Mouse (Mus musculus) E14TG2a.4 (cell line): Measurements from ENCODE around the gene Ube2u.
A peak's percentile ranks its signal among the peaks of the same experiment; 100 is the strongest.

Experiments used
- H3K27me3 ChIP-seq: 2 replicates; pipeline ENCODE4 v1.6.1; 2014; ENCODE audit warnings: low read length, control low read depth; ENCODE audit not compliant: insufficient read depth
- H3K36me3 ChIP-seq: 2 replicates; pipeline ENCODE4 v1.6.1; 2014; ENCODE audit warnings: low read length, control low read depth; ENCODE audit not compliant: insufficient read depth
- H3K4me1 ChIP-seq: replicated peaks from 2 replicates; pipeline ENCODE4 v1.6.1; 2014; ENCODE audit warnings: low read depth, low read length, control low read depth
- H3K4me3 ChIP-seq: replicated peaks from 2 replicates; pipeline ENCODE4 v1.5.1; 2014; ENCODE audit warnings: mild to moderate bottlenecking, low read length
- H3K9me3 ChIP-seq: 2 replicates; pipeline ENCODE4 v1.6.1; 2014; ENCODE audit warnings: low read length, control low read depth
- CTCF ChIP-seq: conservative IDR thresholded peaks from 2 replicates; pipeline ENCODE4 v1.5.1; 2014; ENCODE audit warnings: low read length
- NANOG ChIP-seq: IDR thresholded peaks from 2 replicates; pipeline ENCODE4 v1.6.1; 2014; ENCODE audit warnings: borderline replicate concordance, low read length, mixed read lengths
- POU5F1 ChIP-seq: IDR thresholded peaks from 2 replicates; pipeline ENCODE4 v1.6.1; 2014; ENCODE audit warnings: low read length, borderline replicate concordance

The Ube2u gene

GRCm38 (mm10) chr4:100527554-100528001, 48.9 kb downstream of the Ube2u start:
- no peak for TF ChIP-seq CTCF
- peak; percentile 49; the same call in 1 of the 2 replicates for TF ChIP-seq NANOG
- TF ChIP-seq POU5F1, result no peak
- H3K9me3 ChIP-seq, result no peaks in the 10 kb centered on the region
- H3K4me1 ChIP-seq, result peaks cover 29% of the 10 kb centered on the region
- peaks cover 13% of the 10 kb centered on the region for H3K27me3 ChIP-seq
- peak overlapping the region; percentile 46; the same call in 1 of the 2 replicates for H3K4me3 ChIP-seq
- H3K36me3 ChIP-seq, result no peaks in the 10 kb centered on the region

GRCm38 (mm10) chr4:100533607-100534006, 55.0 kb downstream of the Ube2u start:
- Histone ChIP-seq H3K36me3 (no peaks in the 10 kb centered on the region), H3K9me3 (no peaks in the 10 kb centered on the region), H3K27me3 (peaks cover 2% of the 10 kb centered on the region; the same call in 1 of the 2 replicates), H3K4me3 (no peak overlapping the region), H3K4me1 (peaks cover 10% of the 10 kb centered on the region)
- TF ChIP-seq NANOG (no peak), CTCF (0 out of 2 replicates have a peak, but pooled peaks have one; percentile 9)

GRCm38 (mm10) chr4:100534946-100535345, 56.3 kb downstream of the Ube2u start:
- H3K27me3 ChIP-seq, result peaks cover 2% of the 10 kb centered on the region; the same call in 1 of the 2 replicates
- no peaks in the 10 kb centered on the region for H3K36me3 ChIP-seq
- H3K9me3 ChIP-seq, result no peaks in the 10 kb centered on the region
- H3K4me3 ChIP-seq, result no peak overlapping the region
- H3K4me1 ChIP-seq, result no peaks in the 10 kb centered on the region
- TF ChIP-seq CTCF (no peak), NANOG (no peak), POU5F1 (no peak)

GRCm38 (mm10) chr4:100537898-100538297, 59.2 kb downstream of the Ube2u start:
- no peak for TF ChIP-seq NANOG
- TF ChIP-seq CTCF, result peak; percentile 89

GRCm38 (mm10) chr4:100539483-100539882, 60.8 kb downstream of the Ube2u start:
- Histone ChIP-seq H3K9me3 (no peaks in the 10 kb centered on the region), H3K4me3 (no peak overlapping the region), H3K27me3 (no peaks in the 10 kb centered on the region), H3K36me3 (no peaks in the 10 kb centered on the region), H3K4me1 (no peaks in the 10 kb centered on the region)
- TF ChIP-seq NANOG (no peak), POU5F1 (no peak), CTCF (no peak)

More at GRCm38 (mm10) chr4:100537898-100538297, 59.2 kb downstream of the Ube2u start:
- H3K27me3 ChIP-seq, result no peaks in the 10 kb centered on the region
- no peaks in the 10 kb centered on the region for H3K9me3 ChIP-seq
- no peak overlapping the region for H3K4me3 ChIP-seq
- H3K4me1 ChIP-seq, result no peaks in the 10 kb centered on the region
- no peaks in the 10 kb centered on the region for H3K36me3 ChIP-seq

- Histone ChIP-seq H3K36me3 (no peaks in the 10 kb centered on the region), H3K9me3 (no peaks in the 10 kb centered on the region), H3K27me3 (no peaks in the 10 kb centered on the region), H3K4me1 (no peaks in the 10 kb centered on the region), H3K4me3 (no peak overlapping the region)
- TF ChIP-seq POU5F1 (no peak), NANOG (no peak), CTCF (no peak)
Measured at GRCm38 (mm10) chr4:100547905-100548304, 69.3 kb downstream of the Ube2u start.

- Histone ChIP-seq H3K27me3 (no peaks in the 10 kb centered on the region), H3K4me3 (no peak overlapping the region), H3K4me1 (no peaks in the 10 kb centered on the region), H3K9me3 (no peaks in the 10 kb centered on the region), H3K36me3 (no peaks in the 10 kb centered on the region)
- TF ChIP-seq POU5F1 (no peak), NANOG (no peak), CTCF (no peak)
Measured at GRCm38 (mm10) chr4:100553296-100553695, 74.6 kb downstream of the Ube2u start.

GRCm38 (mm10) chr4:100588236-100589206, 109.9 kb downstream of the Ube2u start:
- peaks cover 4% of the 10 kb centered on the region for H3K4me1 ChIP-seq
- H3K27me3 ChIP-seq, result peaks cover 15% of the 10 kb centered on the region
- H3K9me3 ChIP-seq, result no peaks in the 10 kb centered on the region

GRCm38 (mm10) chr4:100595771-100596170, 117.1 kb downstream of the Ube2u start:
- no peaks in the 10 kb centered on the region for H3K9me3 ChIP-seq
- no peak overlapping the region for H3K4me3 ChIP-seq
- no peaks in the 10 kb centered on the region for H3K36me3 ChIP-seq
- no peaks in the 10 kb centered on the region for H3K4me1 ChIP-seq
- TF ChIP-seq POU5F1, result no peak
- TF ChIP-seq CTCF, result no peak
- no peak for TF ChIP-seq NANOG
- H3K27me3 ChIP-seq, result no peaks in the 10 kb centered on the region

More at GRCm38 (mm10) chr4:100588236-100589206, 109.9 kb downstream of the Ube2u start:
- 0 out of 2 replicates have a peak overlapping the region, but pooled peaks have one; percentile 17 for H3K4me3 ChIP-seq
- H3K36me3 ChIP-seq, result no peaks in the 10 kb centered on the region
- TF ChIP-seq POU5F1 (no peak), CTCF (peak; percentile 77)
